Mouse (Mus musculus): ENCODE data around the gene Wdr75. TPM values are rescaled to one million over a fixed set of nuclear protein-coding genes. Genes with fewer than 3 reads are reported as not detected.

Gene Wdr75
- total RNA-seq, 2 experiments from 2014 or later: 40.4 to 47.2 TPM

DNA sequence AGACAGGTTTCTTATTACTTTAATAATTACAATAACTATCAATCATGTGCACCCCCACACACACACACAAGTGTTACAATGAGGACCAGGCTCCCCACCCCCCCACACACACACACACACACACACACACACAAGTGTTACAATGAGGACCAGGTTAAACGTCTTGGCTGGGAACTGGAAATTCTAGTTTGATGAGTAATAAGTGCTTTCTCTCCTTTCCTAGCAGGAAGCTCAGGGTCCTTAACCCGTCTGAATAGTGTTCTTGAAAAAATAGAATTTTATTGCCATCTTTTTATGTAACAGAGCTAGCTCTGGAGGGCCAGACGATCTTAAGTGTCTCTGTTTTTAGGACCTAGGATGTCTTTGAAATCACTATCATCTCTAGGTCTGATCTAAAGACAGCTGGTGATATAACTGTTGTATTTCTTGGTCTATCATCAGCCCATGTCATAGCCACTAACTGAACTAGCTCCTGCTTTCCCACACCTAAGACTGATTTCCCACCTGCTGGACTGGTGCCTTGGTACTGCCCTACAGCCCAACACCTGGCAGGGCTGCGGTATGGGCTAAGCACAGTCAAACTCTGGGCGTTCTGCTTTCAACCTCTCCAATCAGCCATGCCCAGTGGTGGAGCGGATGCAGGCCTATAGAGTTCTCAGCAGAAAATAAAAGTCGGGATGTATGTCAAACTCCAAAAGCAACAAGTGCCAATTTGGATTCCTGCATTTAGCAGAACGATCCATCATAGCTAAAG lies 35.7 kb downstream of the Wdr75 start:
- intact Hi-C loops (cut with DNase I): no loop called here

GRCm38 (mm10) chr1:45835362-45836063 lies 40.5 kb downstream of the Wdr75 start:
- no peak for DNase-seq (ENCODE audit: extremely low spot score in 1 of 2, low spot score in 2 of 2)
- intact Hi-C loops (cut with DNase I): no loop called here

More for the DNA sequence above, 35.7 kb downstream of the Wdr75 start:
- no peak for DNase-seq (ENCODE audit: extremely low spot score in 1 of 2, low spot score in 2 of 2)

DNA sequence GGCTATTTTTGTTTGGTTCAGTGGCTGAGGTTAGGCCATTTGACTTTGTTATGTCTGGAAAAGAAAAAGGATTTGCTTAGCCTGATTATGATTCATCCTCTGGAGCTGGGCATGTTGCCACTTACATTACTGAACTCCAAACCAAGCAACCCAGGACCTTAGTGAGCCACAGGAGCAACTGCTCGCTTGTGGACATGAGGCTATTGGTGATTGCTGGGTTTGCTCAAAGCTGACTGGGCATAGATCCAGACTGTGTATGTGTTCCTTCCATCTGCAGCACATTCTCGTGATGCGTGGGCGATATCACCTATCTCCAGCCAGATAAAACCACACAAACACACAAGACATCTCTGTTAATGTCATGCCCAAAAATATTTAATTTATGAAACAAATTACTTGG lies 42.8 kb downstream of the Wdr75 start:
- intact Hi-C loops (cut with DNase I): no loop called here
- peak; percentile 25 to 77 for DNase-seq (ENCODE audit: extremely low spot score in 1 of 2, low spot score in 2 of 2)

DNA sequence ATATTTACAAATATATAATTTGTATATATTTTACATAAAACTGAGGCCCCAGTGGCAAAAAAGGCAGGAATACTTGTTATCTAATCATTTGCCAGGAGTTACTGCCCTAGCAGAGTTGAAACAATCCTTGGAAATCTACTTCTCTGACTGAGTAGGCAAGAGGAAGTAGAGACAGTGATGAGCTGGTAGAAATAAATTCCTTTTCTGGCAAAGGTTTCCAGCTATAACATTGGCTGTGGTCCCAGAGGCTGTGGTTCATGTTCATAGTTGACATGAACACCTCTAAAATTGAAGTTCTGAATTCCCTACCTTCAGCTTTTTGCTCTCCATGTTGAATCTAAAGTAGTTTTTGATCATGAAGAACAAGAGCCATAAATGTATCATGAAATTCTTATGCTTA lies 43.3 kb downstream of the Wdr75 start:
- no peak for DNase-seq (ENCODE audit: extremely low spot score in 1 of 2, low spot score in 2 of 2)
- intact Hi-C loops (cut with DNase I): no loop called here

- intact Hi-C loops (cut with DNase I): no loop called here
- DNase-seq (ENCODE audit: extremely low spot score in 1 of 2, low spot score in 2 of 2): no peak
Observed at GRCm38 (mm10) chr1:45845466-45845865, 50.5 kb downstream of the Wdr75 start.

GRCm38 (mm10) chr1:45858038-45858437 lies 63.1 kb downstream of the Wdr75 start:
- intact Hi-C loops (cut with DNase I): no loop called here
- no peak for DNase-seq (ENCODE audit: extremely low spot score in 1 of 2, low spot score in 2 of 2)

DNA sequence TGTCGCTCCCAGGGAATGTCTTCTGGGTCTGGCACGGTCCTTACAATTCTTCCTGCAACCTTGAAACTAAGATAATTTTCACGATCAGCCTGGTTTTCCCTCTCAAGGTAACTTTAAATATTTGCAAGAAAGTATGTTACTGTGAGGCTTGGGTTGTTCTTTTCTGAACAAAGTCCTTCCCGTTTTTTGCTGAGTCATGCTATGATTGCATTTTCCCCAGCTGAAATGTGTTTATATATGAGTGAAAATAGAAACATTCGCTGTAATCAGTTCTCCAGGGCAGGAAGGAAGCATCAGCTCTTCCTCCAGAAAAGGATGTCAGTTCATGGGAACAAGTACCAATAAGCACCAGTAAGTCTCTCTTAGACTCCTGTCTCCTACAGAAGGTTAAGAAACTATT lies 65.4 kb downstream of the Wdr75 start:
- intact Hi-C loops (cut with DNase I): no loop called here
- no peak for DNase-seq (ENCODE audit: extremely low spot score in 1 of 2, low spot score in 2 of 2)

DNA sequence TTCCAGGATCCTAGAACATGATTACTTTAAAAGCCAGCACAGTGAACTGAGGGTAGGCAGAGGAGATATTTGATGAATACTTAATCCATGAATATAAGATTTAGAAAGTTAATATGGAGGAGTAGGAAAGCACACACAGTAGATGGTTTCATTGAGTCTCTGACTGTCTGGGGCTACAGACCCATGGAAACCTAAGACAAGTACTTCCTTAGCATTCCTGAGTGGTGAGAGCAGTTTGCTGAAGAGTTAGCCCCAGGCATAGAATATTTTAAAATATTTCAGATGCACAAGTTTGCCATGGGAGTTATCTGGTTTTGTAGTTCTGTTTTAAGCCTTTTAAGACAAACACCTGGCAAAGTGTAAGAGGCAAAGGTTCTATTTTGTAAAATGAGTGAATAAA lies 66.2 kb downstream of the Wdr75 start:
- DNase-seq (ENCODE audit: extremely low spot score in 1 of 2, low spot score in 2 of 2): no peak
- intact Hi-C loops (cut with DNase I): no loop called here

GRCm38 (mm10) chr1:45863641-45864040 lies 68.7 kb downstream of the Wdr75 start:
- DNase-seq (ENCODE audit: extremely low spot score in 1 of 2, low spot score in 2 of 2): no peak
- intact Hi-C loops (cut with DNase I): no loop called here

DNA sequence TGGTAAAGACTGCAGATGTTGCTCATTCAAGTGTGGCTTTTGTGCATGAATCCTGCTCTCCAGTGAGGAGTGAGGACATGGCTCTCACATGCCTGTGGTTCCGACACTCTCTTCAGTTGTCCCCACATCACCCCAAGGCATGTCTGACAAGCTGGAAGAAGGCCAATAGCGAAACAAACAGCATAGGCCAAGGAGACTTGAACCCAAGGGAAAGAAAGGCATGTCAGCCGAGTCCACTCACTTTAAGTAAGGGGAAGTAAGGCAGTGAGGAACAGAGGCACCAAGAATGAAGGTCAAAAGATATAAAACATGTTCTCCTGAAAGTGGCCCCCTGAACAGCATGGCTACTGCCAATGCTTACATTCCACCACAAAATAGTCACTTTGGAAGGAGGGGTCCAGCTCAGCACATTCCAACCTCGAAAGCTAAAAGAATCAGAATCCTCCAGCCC lies 69.6 kb downstream of the Wdr75 start:
- no peak for DNase-seq (ENCODE audit: extremely low spot score in 1 of 2, low spot score in 2 of 2)
- intact Hi-C loops (cut with DNase I): no loop called here

DNA sequence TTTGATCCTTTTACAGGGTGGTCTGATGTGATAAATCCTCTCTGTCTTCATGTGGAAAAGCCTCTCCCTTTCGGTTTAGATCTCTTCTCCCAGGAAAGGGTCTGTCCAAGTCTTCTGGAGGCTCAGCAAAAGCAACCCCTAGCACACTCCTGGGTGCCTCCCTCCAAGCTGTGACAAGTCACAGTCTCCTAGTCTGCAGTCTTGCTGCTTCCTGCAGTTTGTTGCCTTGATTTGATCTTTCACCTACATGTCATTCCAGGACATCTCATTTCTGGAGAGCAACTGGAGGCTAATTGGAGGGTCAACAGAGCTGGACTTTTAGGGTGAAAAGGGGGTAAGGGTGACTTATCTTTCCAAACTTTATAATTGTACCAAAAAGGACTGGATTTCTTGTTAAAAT lies 70.3 kb downstream of the Wdr75 start:
- intact Hi-C loops (cut with DNase I): no loop called here

DNA sequence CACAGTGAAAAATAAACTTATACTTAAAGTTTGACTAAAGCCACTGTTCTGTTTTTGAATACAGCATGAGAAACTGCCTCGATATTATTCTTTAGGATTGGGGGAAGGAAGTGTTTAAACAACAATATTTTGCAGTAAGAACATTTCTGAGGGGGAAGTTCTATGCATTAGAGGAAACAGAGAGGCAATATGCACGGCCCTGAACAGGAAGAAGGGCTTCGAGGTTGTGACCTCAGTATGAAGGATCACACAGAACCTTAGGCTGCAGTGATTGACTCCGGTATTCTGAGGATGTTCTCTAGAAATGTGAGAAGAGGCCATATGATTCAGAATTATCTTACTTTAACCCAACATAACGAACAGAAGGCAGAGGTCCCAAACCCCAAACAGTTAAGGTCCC lies 70.8 kb downstream of the Wdr75 start:
- intact Hi-C loops (cut with DNase I): no loop called here
- DNase-seq (ENCODE audit: extremely low spot score in 1 of 2, low spot score in 2 of 2): no peak

More for the DNA sequence above, 70.3 kb downstream of the Wdr75 start:
- no peak for DNase-seq (ENCODE audit: extremely low spot score in 1 of 2, low spot score in 2 of 2)

GRCm38 (mm10) chr1:45866288-45867018 lies 71.5 kb downstream of the Wdr75 start:
- DNase-seq (ENCODE audit: extremely low spot score in 1 of 2, low spot score in 2 of 2): no peak
- intact Hi-C loops (cut with DNase I): no loop called here

DNA sequence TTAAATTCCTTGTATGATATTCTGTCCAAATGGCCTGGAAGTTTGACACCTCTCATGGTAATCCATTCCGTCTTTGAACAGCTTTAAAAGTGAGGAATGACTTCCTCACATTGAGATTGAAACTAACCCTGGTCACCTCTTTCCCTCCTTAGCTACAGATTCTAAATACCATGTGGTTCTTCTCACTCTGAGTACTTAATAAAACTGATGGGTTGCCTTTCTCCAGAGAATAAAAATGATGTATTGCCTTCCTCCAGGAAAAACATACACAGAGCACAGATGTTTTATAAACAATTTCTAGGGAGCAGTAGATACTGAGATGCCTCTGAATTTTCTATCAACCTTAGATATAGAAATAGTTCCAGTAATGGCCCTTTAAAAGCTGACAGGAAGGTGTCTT lies 73.1 kb downstream of the Wdr75 start:
- DNase-seq (ENCODE audit: extremely low spot score in 1 of 2, low spot score in 2 of 2): no peak
- intact Hi-C loops (cut with DNase I): no loop called here

GRCm38 (mm10) chr1:45868479-45869137 lies 73.6 kb downstream of the Wdr75 start:
- intact Hi-C loops (cut with DNase I): no loop called here
- DNase-seq (ENCODE audit: extremely low spot score in 1 of 2, low spot score in 2 of 2): no peak

Other genes starting within 250 kb of the Wdr75 start
- gene Gm5269, start 95.1 kb downstream of the Wdr75 start, total RNA-seq (2021): not detected
- 10 to 100 TPM; 16.4 to 25.5 TPM for gene Slc40a1, start 131.4 kb downstream of the Wdr75 start, total RNA-seq (2021)